Mouse (Mus musculus) heart, adult 2 months (tissue): ENCODE results near the gene Purb.

Experiments
- CTCF ChIP-seq: fragments of 200-600 bp; IDR thresholded peaks from 2 replicates; pipeline ENCODE4 v1.8.1; 2022; ENCODE audit warnings: antibody characterized with exemption, mild to moderate bottlenecking, moderate library complexity
- EP300 ChIP-seq: fragments of 200-500 bp; IDR thresholded peaks from 2 replicates; pipeline ENCODE4 v1.6.1; 2011; ENCODE audit warnings: low read depth, low read length, control low read depth; ENCODE audit not compliant: insufficient read depth
- POLR2A ChIP-seq: fragments of 200-500 bp; IDR thresholded peaks from 2 replicates; pipeline ENCODE4 v1.6.1; 2011; ENCODE audit warnings: mild to moderate bottlenecking, low read depth, low read length, control low read depth; ENCODE audit not compliant: insufficient read depth

GRCm38 (mm10) chr11:6477350-6477749, 1.6 kb upstream of the Purb start:
- TF ChIP-seq CTCF, result no peak
- no peak for TF ChIP-seq EP300
- TF ChIP-seq POLR2A, result no peak
